Mouse (Mus musculus) frontal cortex, postnatal 25 days (tissue): ENCODE data around the gene Wnt3a.
A peak's percentile ranks its signal among the peaks of the same experiment; 100 is the strongest.
"Not testable (repeated sequence)": the region's sequence is repeated elsewhere in the genome, so short reads cannot be mapped to it uniquely, and the experiment has no call there.

Experiments used
- DNase-seq, 2 experiments: peaks; one replicate each; pipeline ENCODE4 v3.0.0; 2022; ENCODE audit warnings: low spot score in 2 of 2

The Wnt3a gene

GRCm38 (mm10) chr11:59219064-59219463 lies 71.5 kb downstream of the Wnt3a start:
- DNase-seq, result no peak

GRCm38 (mm10) chr11:59218389-59218998 lies 72.1 kb downstream of the Wnt3a start:
- no peak for DNase-seq

- no peak for DNase-seq
These were observed 73.6 kb downstream of the Wnt3a start for GRCm38 (mm10) chr11:59216955-59217354.

GRCm38 (mm10) chr11:59212892-59213494 lies 77.6 kb downstream of the Wnt3a start:
- no peak for DNase-seq

- DNase-seq, result not testable (repeated sequence)
These were observed 78.2 kb downstream of the Wnt3a start for GRCm38 (mm10) chr11:59212320-59212719.

GRCm38 (mm10) chr11:59211561-59211960 lies 79.0 kb downstream of the Wnt3a start:
- not testable (repeated sequence) for DNase-seq

GRCm38 (mm10) chr11:59210020-59210419 lies 80.5 kb downstream of the Wnt3a start:
- DNase-seq, result no peak

- no peak for DNase-seq
These were observed 81.0 kb downstream of the Wnt3a start for GRCm38 (mm10) chr11:59209580-59209979.

GRCm38 (mm10) chr11:59209003-59209441 lies 81.5 kb downstream of the Wnt3a start:
- DNase-seq, result no peak

- DNase-seq, result peak; percentile 87 to 94
These were observed 82.3 kb downstream of the Wnt3a start, which contains the start of gene 2310033P09Rik for GRCm38 (mm10) chr11:59208153-59208831. Gene 2310033P09Rik, plus strand, starts transcription at chr11:59208321.

- peak; percentile 84 to 90 for DNase-seq
These were observed 88.2 kb downstream of the Wnt3a start, which contains the start of gene Mrpl55 for GRCm38 (mm10) chr11:59202081-59202995. Gene Mrpl55, plus strand, starts transcription at chr11:59202486.

GRCm38 (mm10) chr11:59201216-59202002 lies 89.1 kb downstream of the Wnt3a start:
- DNase-seq, result no peak
